ENCODE assay signal across 10 mouse cellular contexts in genomic region chr9:36944843-36945242, GRCm38 (mm10).
DNase-seq lines count a peak whose midpoint lies in the region; ATAC-seq and TF ChIP-seq lines count a peak whose summit lies in the region.
"Had no signal": no experiment of that assay in that cellular context is flagged by ENCODE, and none has a peak within 500 bp of the region (broad histone marks: within the 10 kb centered on the region; RNA-seq: fewer than 3 reads in every experiment).

No protein-coding gene starts in this region.

- H3K4me1 ChIP-seq in heart, embryonic 15.5 days (replicated peaks): peaks cover 11% of the 10 kb centered on the region
- no peaks in the 10 kb centered on the region for H3K4me1 ChIP-seq in thymus, adult 2 months (replicated peaks; ENCODE audit: control insufficient read depth, insufficient read depth, low read length)
- H3K4me1 ChIP-seq: liver, embryonic 13.5 days had no signal

- WGBS in heart, embryonic 15.5 days: 37% methylated on average over 7 of the region's 7 CpGs
- WGBS in thymus, adult 2 months: 71% methylated on average over 7 of the region's 7 CpGs

- no peaks in the 10 kb centered on the region for H3K79me2 ChIP-seq in myocyte (ENCODE audit: control insufficient read depth, insufficient read depth)

- TF ChIP-seq CTCF in thymus, adult 2 months (IDR thresholded peaks at IDR 0.05; ENCODE audit: borderline replicate concordance, control insufficient read depth, extremely low read depth, insufficient read depth, low read length, poor library complexity): no peak

- no peaks in the 10 kb centered on the region for H3K27me3 ChIP-seq in heart, embryonic 15.5 days
- no peaks in the 10 kb centered on the region for H3K27me3 ChIP-seq in myocyte (ENCODE audit: control insufficient read depth, insufficient read depth, insufficient read length)
- no peaks in the 10 kb centered on the region for H3K27me3 ChIP-seq in thymus, adult 2 months (ENCODE audit: control insufficient read depth, insufficient read depth, low read length)

- no peaks in the 10 kb centered on the region for H3K36me3 ChIP-seq in heart, embryonic 15.5 days
- H3K36me3 ChIP-seq in myocyte (ENCODE audit: control insufficient read depth, insufficient read depth): no peaks in the 10 kb centered on the region
- no peaks in the 10 kb centered on the region for H3K36me3 ChIP-seq in thymus, adult 2 months (ENCODE audit: control insufficient read depth, insufficient read depth, low read length)
- H3K36me3 ChIP-seq: liver, embryonic 13.5 days had no signal

- ATAC-seq in heart, embryonic 15.5 days (replicated peaks; ENCODE audit: insufficient number of reproducible peaks, insufficient read depth, low FRiP score, low read depth): no peak

- TF ChIP-seq POLR2A in myocyte (IDR thresholded peaks at IDR 0.05; ENCODE audit: insufficient read length, low read depth): no peak
- TF ChIP-seq POLR2A in thymus, adult 2 months (IDR thresholded peaks at IDR 0.05; ENCODE audit: control insufficient read depth, extremely low read depth, insufficient read depth, low read length, poor library complexity): no peak

- H3ac ChIP-seq in myocyte (ENCODE audit: control insufficient read depth, insufficient read length): no peak overlapping the region

- no peaks in the 10 kb centered on the region for H3K9me3 ChIP-seq in heart, embryonic 15.5 days (replicated peaks)
- H3K9me3 ChIP-seq: liver, embryonic 13.5 days had no signal

- H3K27ac ChIP-seq in heart, embryonic 15.5 days: 0 out of 2 replicates have a peak overlapping the region, but pooled peaks have one; percentile 34
- H3K27ac ChIP-seq in thymus, adult 2 months (ENCODE audit: control insufficient read depth, insufficient read depth, low read length): no peak overlapping the region
- H3K27ac ChIP-seq: liver, embryonic 13.5 days had no signal

- no peak for DNase-seq in heart, postnatal 4 days
- DNase-seq in cerebellum, adult 8-10 months: peak; percentile 56
- DNase-seq in frontal cortex, adult 2 months (ENCODE audit: extremely low spot score in 1 of 2, low spot score in 1 of 2): peak; percentile 94 to 95
- DNase-seq in thymus, adult 2 months: no peak
- DNase-seq in thymus, postnatal 0 days (ENCODE audit: low spot score): no peak
- DNase-seq in spleen, postnatal 14 days (ENCODE audit: low spot score in 2 of 2): no peak
- DNase-seq: kidney, adult 9 months; liver, embryonic 13.5 days had no signal

- no peak overlapping the region for H3K9ac ChIP-seq in heart, embryonic 15.5 days
- H3K9ac ChIP-seq: liver, embryonic 13.5 days had no signal

- no peak overlapping the region for H3K4me3 ChIP-seq in heart, embryonic 15.5 days
- no peak overlapping the region for H3K4me3 ChIP-seq in myocyte
- H3K4me3 ChIP-seq in thymus, adult 2 months (ENCODE audit: control insufficient read depth, insufficient read depth, low read length): no peak overlapping the region
- H3K4me3 ChIP-seq: liver, embryonic 13.5 days had no signal

- peak overlapping the region; percentile 34 for H3K4me2 ChIP-seq in heart, embryonic 15.5 days
- peak overlapping the region; percentile 37 for H3K4me2 ChIP-seq in myocyte (ENCODE audit: low read depth)
- H3K4me2 ChIP-seq: liver, embryonic 13.5 days had no signal

TF ChIP-seq in myocyte, 11 proteins besides CTCF, POLR2A, EP300 and RAD21:
- TF ChIP-seq MYOD1 (IDR thresholded peaks at IDR 0.05; ENCODE audit: control insufficient read depth in 1 of 3, insufficient read length in 2 of 3, low read depth in 2 of 3): peak in 1 of 3 experiments; percentile 26
- TF ChIP-seq TCF3 (IDR thresholded peaks at IDR 0.05; ENCODE audit: insufficient read length, low read depth): no peak
- TF ChIP-seq USF1 (IDR thresholded peaks at IDR 0.05; ENCODE audit: low read depth): no peak
- TF ChIP-seq MAX (IDR thresholded peaks at IDR 0.05; ENCODE audit: low read depth): no peak
- peak in 1 of 3 experiments; percentile 41 for TF ChIP-seq MYOG (IDR thresholded peaks at IDR 0.05; ENCODE audit: control insufficient read depth in 1 of 3, insufficient read depth in 1 of 3, insufficient read length in 2 of 3, low read depth in 2 of 3)
- no peak for TF ChIP-seq SRF (IDR thresholded peaks at IDR 0.05; ENCODE audit: control insufficient read depth, insufficient read length, low read depth)
- no peak for TF ChIP-seq CEBPB (IDR thresholded peaks at IDR 0.05; ENCODE audit: insufficient read depth, poor library complexity, severe bottlenecking)

Comparison
In these comparisons a context has a peak if more than half of its experiments do, and no peak if none do; other contexts are left out.
1. DNase-seq: peak in cerebellum, adult 8-10 months (single experiment) and frontal cortex, adult 2 months (2 of 2); none in heart, postnatal 4 days (single experiment), thymus, adult 2 months (single experiment), thymus, postnatal 0 days (single experiment) and spleen, postnatal 14 days (0 of 2).